Mouse (Mus musculus) cortical plate, adult 2 months (tissue): ENCODE measurements around the gene Pbld1.
"Not testable (repeated sequence)": the region's sequence is repeated elsewhere in the genome, so short reads cannot be mapped to it uniquely, and the experiment has no call there.

Source experiments
- CTCF ChIP-seq: fragments of 200-500 bp; IDR thresholded peaks from 2 replicates; pipeline ENCODE4 v1.5.1; 2011; ENCODE audit warnings: mild to moderate bottlenecking, control low read depth, low read length; ENCODE audit not compliant: insufficient read depth; ENCODE audit errors: extremely low read depth
- POLR2A ChIP-seq: fragments of 200-500 bp; IDR thresholded peaks from 2 replicates; pipeline ENCODE4 v1.6.1; 2011; ENCODE audit warnings: mild to moderate bottlenecking, low read length, control low read depth; ENCODE audit not compliant: insufficient read depth; ENCODE audit errors: extremely low read depth

DNA sequence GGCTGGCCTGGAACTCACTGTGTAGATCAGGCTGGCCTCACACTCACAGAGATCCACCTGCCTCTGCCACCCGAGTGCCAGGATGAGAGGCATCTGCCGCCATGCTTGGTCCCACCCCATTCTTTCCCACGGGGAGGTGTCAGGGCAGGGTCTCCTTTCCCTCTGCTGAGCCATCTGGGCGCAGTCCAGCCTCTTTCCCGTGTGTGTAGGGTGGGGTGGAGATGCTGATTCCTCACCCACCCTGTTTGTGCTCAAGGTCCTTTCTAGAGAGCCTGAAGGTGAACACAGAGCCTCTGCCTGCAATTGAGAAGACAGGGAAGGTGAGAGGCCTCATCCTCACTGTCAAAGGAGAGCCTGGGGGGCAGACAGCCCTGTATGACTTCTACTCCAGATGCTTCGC is 5.9 kb upstream of the Pbld1 start:
- not testable (repeated sequence) for TF ChIP-seq POLR2A, CTCF
